In the genomic region with DNA sequence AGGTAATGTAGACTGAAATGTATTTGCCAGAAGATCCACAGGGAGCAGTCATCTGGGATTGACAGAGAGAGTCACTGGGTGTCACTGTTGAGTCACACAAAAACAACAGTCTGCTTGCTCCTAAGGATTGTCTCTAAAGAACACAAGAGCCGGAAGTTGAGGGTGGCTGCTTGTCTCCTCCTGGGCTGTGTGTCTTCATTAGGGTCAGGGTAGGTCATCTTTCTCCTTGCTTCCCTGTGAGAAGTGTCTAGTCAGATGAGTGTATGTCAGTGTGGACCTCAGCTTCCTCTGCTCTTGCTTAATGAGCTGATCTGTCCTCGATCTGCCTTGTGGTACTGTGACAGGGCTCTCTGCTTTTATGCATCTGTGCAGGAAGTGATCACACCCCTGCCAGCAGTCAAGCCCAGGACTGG, we compare ENCODE assay signal across 8 mouse cellular contexts.
DNase-seq lines count a peak whose midpoint lies in the region; ATAC-seq and TF ChIP-seq lines count a peak whose summit lies in the region.

No protein-coding gene starts in this region.

- no peak overlapping the region for H3K9ac ChIP-seq in heart, embryonic 11.5 days (ENCODE audit: low read depth, low read length)

- DNase-seq in heart, postnatal 25 days (ENCODE audit: low spot score): no peak
- DNase-seq in cerebellum, adult 2 months: peak; percentile 67 to 80
- peak; percentile 14 for DNase-seq in forelimb bud, embryonic 11.5 days (ENCODE audit: low read depth, low spot score)
- peak; percentile 19 for DNase-seq in kidney, postnatal 10 days
- DNase-seq in liver: peak; percentile 5
- peak; percentile 71 for DNase-seq in retina, postnatal 1 day
- no peak for DNase-seq in spleen, postnatal 14 days (ENCODE audit: low spot score in 2 of 2)

- intact Hi-C loops in heart, postnatal 25 days (cut with DNase I): loop anchor here (5.0 kb wide), 1 partner anchor 824 kb away; no protein-coding TSS in a partner anchor

- TF ChIP-seq POLR2A in cerebellum, adult 2 months (IDR thresholded peaks at IDR 0.05; ENCODE audit: borderline replicate concordance, insufficient read depth, low read length): no peak

- no peak overlapping the region for H3K27ac ChIP-seq in heart, embryonic 11.5 days (ENCODE audit: low read depth, low read length)
- H3K27ac ChIP-seq in cerebellum, adult 2 months (ENCODE audit: insufficient read depth, low read length): no peak overlapping the region

- H3K36me3 ChIP-seq in heart, embryonic 11.5 days (ENCODE audit: control insufficient read depth, insufficient read depth, low read length): no peaks in the 10 kb centered on the region

- no peaks in the 10 kb centered on the region for H3K4me1 ChIP-seq in heart, embryonic 11.5 days (ENCODE audit: control insufficient read depth, insufficient read depth, low read length)
- H3K4me1 ChIP-seq in cerebellum, adult 2 months (ENCODE audit: control insufficient read depth, insufficient read depth, low read length): peaks cover 3% of the 10 kb centered on the region

- peak; percentile 52; the same call in 1 of the 2 replicates for ATAC-seq in heart, embryonic 11.5 days (replicated peaks; ENCODE audit: insufficient number of reproducible peaks, low FRiP score, low TSS enrichment)

- peak overlapping the region; percentile 40; the same call in 1 of the 2 replicates for H3K4me2 ChIP-seq in heart, embryonic 11.5 days

- H3K27me3 ChIP-seq in heart, embryonic 11.5 days (ENCODE audit: control insufficient read depth, insufficient read depth, low read length): no peaks in the 10 kb centered on the region
- H3K27me3 ChIP-seq in cerebellum, adult 2 months (ENCODE audit: control insufficient read depth, insufficient read depth, low read length): no peaks in the 10 kb centered on the region

- 17% methylated on average over 2 of the region's 2 CpGs for WGBS in heart, embryonic 11.5 days (ENCODE audit: insufficient replicate concordance)
- WGBS in cerebellum, adult 2 months: 15% methylated on average over 2 of the region's 2 CpGs

- peak; percentile 68 for TF ChIP-seq CTCF in cerebellum, adult 2 months (IDR thresholded peaks at IDR 0.05; ENCODE audit: borderline replicate concordance, insufficient read depth, low read depth, low read length)

- H3K9me3 ChIP-seq in heart, embryonic 11.5 days (replicated peaks; ENCODE audit: control insufficient read depth, low read length): no peaks in the 10 kb centered on the region

- no peak overlapping the region for H3K4me3 ChIP-seq in heart, embryonic 11.5 days (ENCODE audit: low read depth, low read length)
- H3K4me3 ChIP-seq in cerebellum, adult 2 months (replicated peaks; ENCODE audit: insufficient read depth, low read depth, low read length): no peak overlapping the region

Comparison
In these comparisons a context has a peak if more than half of its experiments do, and no peak if none do; other contexts are left out.
1. DNase-seq: peak in cerebellum, adult 2 months (2 of 2), forelimb bud, embryonic 11.5 days (single experiment), kidney, postnatal 10 days (single experiment), liver (single experiment) and retina, postnatal 1 day (single experiment); none in heart, postnatal 25 days (single experiment) and spleen, postnatal 14 days (0 of 2).